Mouse (Mus musculus): Measurements from ENCODE around the gene Olfr550.
"Not testable (repeated sequence)": the region's sequence is repeated elsewhere in the genome, so short reads cannot be mapped to it uniquely, and the experiment has no call there.

DNA sequence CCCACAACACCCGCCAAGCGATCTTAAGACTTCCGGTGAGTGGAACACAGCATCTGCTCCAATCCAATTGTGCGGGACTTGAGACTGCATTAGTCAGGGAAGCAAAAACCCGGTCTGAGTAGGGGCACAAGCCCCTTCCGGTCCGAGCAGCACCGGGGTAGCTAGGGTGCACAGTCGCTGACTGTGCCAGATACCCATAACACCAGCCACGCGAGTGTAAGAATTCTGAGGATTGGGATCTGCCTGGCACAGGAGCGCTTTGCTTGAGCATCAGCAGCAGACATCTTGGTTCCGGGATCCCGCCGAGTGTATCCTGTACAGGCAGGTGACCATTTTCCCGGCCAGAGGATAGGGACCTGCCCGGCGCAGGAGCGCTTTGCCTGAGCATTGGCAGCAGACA lies 49.1 kb downstream of the Olfr550 start:
- TF ChIP-seq TAL1, GATA1 (IDR thresholded peaks at IDR 0.05; ENCODE audit: low read length): not testable (repeated sequence)
